Mouse (Mus musculus): ENCODE results near the gene Ulk1. TPM values are rescaled to one million over a fixed set of nuclear protein-coding genes. Genes with fewer than 3 reads are reported as not detected.

The Ulk1 gene
- polyA plus RNA-seq (2014; fragmentation: Nextera tagmentation; extraction: Ambion mirVana) = 27.4 and 29.2 TPM in 2 replicates

GRCm38 (mm10) chr5:110809667-110810325 is at the start of gene Ulk1:
Gene Ulk1 (minus strand): TSS chr5:110810097.
- Histone ChIP-seq H3K4me1 (ENCODE audit: control insufficient read depth, insufficient read depth, low read length) (peaks cover 5% of the 10 kb centered on the region), H3K4me3 (ENCODE audit: low read depth, low read length) (peak within 1 kb of the TSS; percentile 96), H3K4me2 (ENCODE audit: low read depth, low read length) (peak within 1 kb of the TSS; percentile 86), H3K9me3 (replicated peaks; ENCODE audit: control insufficient read depth, low read length) (no peaks in the 10 kb centered on the region), H3K36me3 (replicated peaks; ENCODE audit: control insufficient read depth, insufficient read depth, low read depth, low read length) (peaks cover 3% of the 10 kb centered on the region; the same call in 1 of the 2 replicates), H3K9ac (replicated peaks; ENCODE audit: low read length) (peak within 1 kb of the TSS; percentile 97), H3K27me3 (ENCODE audit: control insufficient read depth, insufficient read depth, low read length) (no peaks in the 10 kb centered on the region), H3K27ac (replicated peaks; ENCODE audit: low read depth, low read length) (peak within 1 kb of the TSS; percentile 83)
- ATAC-seq (replicated peaks; ENCODE audit: insufficient number of reproducible peaks, low FRiP score, low TSS enrichment, low read depth) (peak; percentile 90), DNase-seq (ENCODE audit: low spot score) (peak; percentile 100)
- under 1% methylated on average over 53 of the region's 80 CpGs for WGBS

- no peaks in the 10 kb centered on the region; the same call in 1 of the 2 replicates for H3K36me3 ChIP-seq (replicated peaks; ENCODE audit: control insufficient read depth, insufficient read depth, low read depth, low read length)
- no peak overlapping the region for H3K4me3 ChIP-seq (ENCODE audit: low read depth, low read length)
- H3K4me2 ChIP-seq (ENCODE audit: low read depth, low read length) = no peak overlapping the region
- no peaks in the 10 kb centered on the region for H3K4me1 ChIP-seq (ENCODE audit: control insufficient read depth, insufficient read depth, low read length)
- H3K27me3 ChIP-seq (ENCODE audit: control insufficient read depth, insufficient read depth, low read length) = no peaks in the 10 kb centered on the region
- H3K27ac ChIP-seq (replicated peaks; ENCODE audit: low read depth, low read length) = peak overlapping the region; percentile 48
- no peak for ATAC-seq (replicated peaks; ENCODE audit: insufficient number of reproducible peaks, low FRiP score, low TSS enrichment, low read depth)
- WGBS = 46% methylated on average over 13 of the region's 13 CpGs
- no peak overlapping the region for H3K9ac ChIP-seq (replicated peaks; ENCODE audit: low read length)
- peak; percentile 54 for DNase-seq (ENCODE audit: low spot score)
- no peaks in the 10 kb centered on the region for H3K9me3 ChIP-seq (replicated peaks; ENCODE audit: control insufficient read depth, low read length)
These were observed 49.2 kb upstream of the Ulk1 start for GRCm38 (mm10) chr5:110859013-110859650.

- Histone ChIP-seq H3K27ac (replicated peaks; ENCODE audit: low read depth, low read length) (no peak overlapping the region), H3K27me3 (ENCODE audit: control insufficient read depth, insufficient read depth, low read length) (no peaks in the 10 kb centered on the region), H3K4me1 (ENCODE audit: control insufficient read depth, insufficient read depth, low read length) (no peaks in the 10 kb centered on the region), H3K4me2 (ENCODE audit: low read depth, low read length) (no peak overlapping the region), H3K4me3 (ENCODE audit: low read depth, low read length) (no peak overlapping the region), H3K9me3 (replicated peaks; ENCODE audit: control insufficient read depth, low read length) (no peaks in the 10 kb centered on the region), H3K9ac (replicated peaks; ENCODE audit: low read length) (no peak overlapping the region), H3K36me3 (replicated peaks; ENCODE audit: control insufficient read depth, insufficient read depth, low read depth, low read length) (no peaks in the 10 kb centered on the region; the same call in 1 of the 2 replicates)
- ATAC-seq (replicated peaks; ENCODE audit: insufficient number of reproducible peaks, low FRiP score, low TSS enrichment, low read depth) = no peak
- peak; percentile 54 for DNase-seq (ENCODE audit: low spot score)
- WGBS = 46% methylated on average over 5 of the region's 5 CpGs
These were observed 47.2 kb upstream of the Ulk1 start for GRCm38 (mm10) chr5:110857091-110857490.

GRCm38 (mm10) chr5:110852990-110853389 is 43.1 kb upstream of the Ulk1 start:
- no peak for ATAC-seq (replicated peaks; ENCODE audit: insufficient number of reproducible peaks, low FRiP score, low TSS enrichment, low read depth)
- no peak overlapping the region for H3K4me3 ChIP-seq (ENCODE audit: low read depth, low read length)
- H3K36me3 ChIP-seq (replicated peaks; ENCODE audit: control insufficient read depth, insufficient read depth, low read depth, low read length) = no peaks in the 10 kb centered on the region
- H3K4me1 ChIP-seq (ENCODE audit: control insufficient read depth, insufficient read depth, low read length) = no peaks in the 10 kb centered on the region
- WGBS = 68% methylated on average over 1 of the region's 1 CpGs
- H3K9me3 ChIP-seq (replicated peaks; ENCODE audit: control insufficient read depth, low read length) = no peaks in the 10 kb centered on the region
- DNase-seq (ENCODE audit: low spot score) = no peak
- no peaks in the 10 kb centered on the region for H3K27me3 ChIP-seq (ENCODE audit: control insufficient read depth, insufficient read depth, low read length)
- H3K27ac ChIP-seq (replicated peaks; ENCODE audit: low read depth, low read length) = no peak overlapping the region
- no peak overlapping the region for H3K9ac ChIP-seq (replicated peaks; ENCODE audit: low read length)
- H3K4me2 ChIP-seq (ENCODE audit: low read depth, low read length) = no peak overlapping the region

GRCm38 (mm10) chr5:110841046-110841862 is 31.4 kb upstream of the Ulk1 start:
- H3K9me3 ChIP-seq (replicated peaks; ENCODE audit: control insufficient read depth, low read length) = no peaks in the 10 kb centered on the region
- H3K9ac ChIP-seq (replicated peaks; ENCODE audit: low read length) = no peak overlapping the region
- no peaks in the 10 kb centered on the region for H3K36me3 ChIP-seq (replicated peaks; ENCODE audit: control insufficient read depth, insufficient read depth, low read depth, low read length)
- H3K4me3 ChIP-seq (ENCODE audit: low read depth, low read length) = no peak overlapping the region
- WGBS = 90% methylated on average over 14 of the region's 14 CpGs
- ATAC-seq (replicated peaks; ENCODE audit: insufficient number of reproducible peaks, low FRiP score, low TSS enrichment, low read depth) (no peak), DNase-seq (ENCODE audit: low spot score) (no peak)
- no peak overlapping the region for H3K27ac ChIP-seq (replicated peaks; ENCODE audit: low read depth, low read length)
- no peaks in the 10 kb centered on the region for H3K4me1 ChIP-seq (ENCODE audit: control insufficient read depth, insufficient read depth, low read length)
- H3K4me2 ChIP-seq (ENCODE audit: low read depth, low read length) = no peak overlapping the region
- H3K27me3 ChIP-seq (ENCODE audit: control insufficient read depth, insufficient read depth, low read length) = no peaks in the 10 kb centered on the region

- peak overlapping the region; percentile 72 for H3K27ac ChIP-seq (replicated peaks; ENCODE audit: low read depth, low read length)
- 6% methylated on average over 4 of the region's 4 CpGs for WGBS
- DNase-seq (ENCODE audit: low spot score) = peak; percentile 61
These were observed 30.6 kb upstream of the Ulk1 start for GRCm38 (mm10) chr5:110840465-110840864.

GRCm38 (mm10) chr5:110839678-110840365 is 29.9 kb upstream of the Ulk1 start, which contains the start of the genes Hscb and Chek2:
Gene Hscb (minus strand): TSS chr5:110839777.
Gene Chek2 (plus strand): TSS chr5:110839979.
- ATAC-seq (replicated peaks; ENCODE audit: insufficient number of reproducible peaks, low FRiP score, low TSS enrichment, low read depth) (peak; percentile 98), DNase-seq (ENCODE audit: low spot score) (peak; percentile 99)
- peak within 1 kb of the TSS; percentile 75 for H3K4me3 ChIP-seq (ENCODE audit: low read depth, low read length)
- peak within 1 kb of the TSS; percentile 72 for H3K27ac ChIP-seq (replicated peaks; ENCODE audit: low read depth, low read length)
- no peaks in the 10 kb centered on the region for H3K27me3 ChIP-seq (ENCODE audit: control insufficient read depth, insufficient read depth, low read length)
- H3K4me1 ChIP-seq (ENCODE audit: control insufficient read depth, insufficient read depth, low read length) = no peaks in the 10 kb centered on the region
- WGBS = under 1% methylated on average over 41 of the region's 41 CpGs
- peak within 1 kb of the TSS; percentile 78 for H3K4me2 ChIP-seq (ENCODE audit: low read depth, low read length)
- H3K9ac ChIP-seq (replicated peaks; ENCODE audit: low read length) = peak within 1 kb of the TSS; percentile 81
- no peaks in the 10 kb centered on the region for H3K36me3 ChIP-seq (replicated peaks; ENCODE audit: control insufficient read depth, insufficient read depth, low read depth, low read length)
- H3K9me3 ChIP-seq (replicated peaks; ENCODE audit: control insufficient read depth, low read length) = no peaks in the 10 kb centered on the region

More at GRCm38 (mm10) chr5:110840465-110840864, 30.6 kb upstream of the Ulk1 start:
- Histone ChIP-seq H3K9ac (replicated peaks; ENCODE audit: low read length) (peak overlapping the region; percentile 69), H3K4me1 (ENCODE audit: control insufficient read depth, insufficient read depth, low read length) (no peaks in the 10 kb centered on the region), H3K9me3 (replicated peaks; ENCODE audit: control insufficient read depth, low read length) (no peaks in the 10 kb centered on the region), H3K4me3 (ENCODE audit: low read depth, low read length) (peak overlapping the region; percentile 75), H3K4me2 (ENCODE audit: low read depth, low read length) (peak overlapping the region; percentile 60), H3K36me3 (replicated peaks; ENCODE audit: control insufficient read depth, insufficient read depth, low read depth, low read length) (no peaks in the 10 kb centered on the region), H3K27me3 (ENCODE audit: control insufficient read depth, insufficient read depth, low read length) (no peaks in the 10 kb centered on the region)
- no peak for ATAC-seq (replicated peaks; ENCODE audit: insufficient number of reproducible peaks, low FRiP score, low TSS enrichment, low read depth)

Data from embryonic facial prominence, embryonic 11.5 days (tissue).